Mouse (Mus musculus) kidney, adult 8-10 months (tissue): ENCODE results near the gene Cdk19.
A peak's percentile ranks its signal among the peaks of the same experiment; 100 is the strongest.

ENCODE experiments used
- DNase-seq, 2 experiments: peaks; one replicate each; pipeline ENCODE4 v3.0.0; 2022

Gene Cdk19

DNA sequence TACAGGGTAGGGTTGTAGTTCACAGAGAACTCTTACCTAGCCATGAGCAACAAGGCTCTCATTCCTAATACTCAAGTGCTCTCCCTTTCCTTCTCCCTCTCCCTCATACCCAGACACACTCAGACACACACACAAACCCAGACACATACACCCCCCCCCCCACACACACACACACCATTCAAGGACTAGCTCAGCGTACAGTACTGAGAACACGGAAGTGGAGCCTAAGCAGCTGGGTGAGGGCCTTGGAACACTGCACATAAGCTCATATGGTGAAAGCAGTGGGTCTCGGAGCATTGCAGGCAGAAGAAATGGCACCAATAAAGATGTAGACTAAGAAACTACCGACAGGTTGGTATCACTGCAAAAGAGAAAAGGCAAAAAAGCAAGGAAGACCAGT, 105.2 kb downstream of the Cdk19 start:
- no peak for DNase-seq

DNA sequence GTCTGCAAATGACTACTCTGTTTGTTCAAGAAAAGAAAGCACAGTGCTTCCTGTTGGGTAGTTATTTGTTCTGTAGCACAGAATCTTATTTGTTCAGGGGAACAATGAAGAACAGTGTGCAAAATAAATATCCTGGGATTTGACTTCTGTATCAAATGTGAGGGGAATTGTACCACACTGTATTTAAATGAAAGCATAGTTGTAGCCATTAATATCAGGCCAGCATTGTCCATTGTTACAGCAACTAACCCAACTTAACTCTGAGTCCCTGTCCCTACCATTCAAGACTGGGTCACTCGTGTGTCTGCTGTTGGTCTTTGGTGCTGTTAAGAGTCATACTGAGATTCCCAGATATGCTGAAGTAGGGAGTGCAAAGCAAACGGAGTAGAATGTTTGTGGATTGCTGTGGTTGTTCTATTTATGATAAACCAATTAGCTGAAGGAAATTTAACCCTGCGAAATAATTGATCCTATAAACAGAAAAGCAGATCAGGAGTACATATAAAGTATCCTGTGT, 106.8 kb downstream of the Cdk19 start:
- DNase-seq = no peak

DNA sequence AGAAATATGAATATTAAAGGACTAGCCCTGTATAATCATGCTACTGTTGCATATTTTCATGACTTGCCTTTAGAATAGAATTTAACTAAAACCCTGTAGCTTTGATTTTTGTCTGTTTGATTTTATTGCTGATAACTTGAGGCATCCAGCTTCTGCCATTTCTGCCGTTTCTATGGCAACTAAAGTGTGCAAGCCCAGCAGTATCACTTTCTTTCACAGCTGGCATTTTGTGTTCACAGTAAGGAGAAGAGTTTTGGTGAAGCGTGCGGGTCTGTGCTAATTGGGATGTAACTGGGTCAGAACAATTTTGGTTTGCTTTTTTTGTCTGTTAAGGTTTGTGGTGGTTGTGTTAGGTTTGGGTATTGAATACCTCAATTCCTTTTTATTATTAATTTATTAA, 107.3 kb downstream of the Cdk19 start:
- DNase-seq = no peak

DNA sequence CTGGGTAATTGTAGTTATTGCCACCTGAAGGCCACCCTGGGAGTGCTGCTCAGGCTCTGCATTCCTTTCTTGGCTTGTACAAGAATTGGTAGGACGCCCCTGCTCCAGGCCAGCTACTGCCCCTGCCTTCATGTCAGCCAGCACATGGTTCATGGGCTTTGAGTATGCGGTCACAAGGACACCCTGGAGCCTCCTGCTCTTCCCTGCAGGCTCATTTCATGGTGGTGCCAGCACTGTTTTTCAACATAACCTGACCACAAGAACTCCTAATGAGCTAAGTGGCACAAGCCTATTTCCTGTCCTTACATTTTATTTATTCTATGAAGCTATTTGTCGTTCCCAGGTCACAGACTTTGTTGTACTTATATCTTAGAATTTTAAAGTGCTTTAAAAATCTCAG, 107.9 kb downstream of the Cdk19 start:
- no peak for DNase-seq

DNA sequence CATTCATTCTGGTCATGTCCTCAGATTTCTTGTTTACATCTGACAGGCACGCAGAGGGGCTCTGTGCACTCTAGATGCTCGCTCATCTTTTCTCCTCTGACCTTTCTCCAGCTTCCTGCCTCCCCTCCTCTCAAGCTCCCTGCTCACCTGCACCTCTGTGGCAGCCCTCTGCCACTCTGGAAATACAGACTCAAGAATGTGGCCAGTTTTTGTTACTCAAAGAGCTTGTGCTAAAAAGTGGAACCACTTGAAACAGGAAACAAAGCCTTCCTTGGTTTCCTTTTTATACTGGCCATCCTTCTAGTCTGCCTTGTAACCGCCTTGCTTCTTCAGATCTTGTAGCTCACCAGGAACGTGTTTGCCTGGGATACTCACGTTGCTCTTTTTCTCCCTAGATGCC, 108.6 kb downstream of the Cdk19 start:
- no peak for DNase-seq

DNA sequence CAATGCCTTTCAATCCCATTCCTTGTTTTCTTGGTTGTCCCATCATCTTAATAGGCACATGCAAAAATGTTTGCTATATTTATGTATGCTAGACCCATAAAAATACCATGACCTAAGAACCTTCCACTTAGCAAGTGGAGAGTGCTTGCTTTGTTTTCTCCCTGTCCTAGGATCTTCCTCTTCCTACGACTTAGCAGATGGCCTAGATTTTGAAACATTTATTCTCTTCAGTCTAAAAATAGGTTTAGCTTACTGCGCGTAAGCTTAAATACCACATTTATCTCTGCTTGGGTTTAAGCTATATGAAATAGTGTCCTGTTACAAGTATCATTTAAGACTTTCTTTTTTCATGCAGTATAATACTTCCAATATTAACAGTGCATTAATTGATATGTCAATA, 109.1 kb downstream of the Cdk19 start:
- DNase-seq = no peak

DNA sequence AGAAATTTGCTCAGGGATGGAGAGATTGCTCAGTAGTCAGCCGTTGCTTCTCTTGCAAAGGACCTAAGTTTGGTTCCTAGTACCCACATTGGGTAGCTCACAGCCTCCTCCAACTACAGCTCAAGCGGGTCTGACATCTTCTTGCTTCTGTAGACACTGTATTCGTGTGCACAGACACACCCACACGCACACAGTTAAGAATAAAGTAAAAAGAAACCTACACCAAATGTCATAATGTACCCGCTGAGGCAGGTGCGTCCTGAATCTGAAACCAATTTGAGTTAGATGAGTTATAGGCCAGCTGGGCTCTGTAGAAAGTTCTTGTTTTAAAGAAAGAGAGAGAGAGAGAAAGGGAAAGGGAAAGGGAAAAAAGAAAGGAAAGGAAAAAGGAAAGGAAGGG, 110.2 kb downstream of the Cdk19 start:
- DNase-seq = no peak

DNA sequence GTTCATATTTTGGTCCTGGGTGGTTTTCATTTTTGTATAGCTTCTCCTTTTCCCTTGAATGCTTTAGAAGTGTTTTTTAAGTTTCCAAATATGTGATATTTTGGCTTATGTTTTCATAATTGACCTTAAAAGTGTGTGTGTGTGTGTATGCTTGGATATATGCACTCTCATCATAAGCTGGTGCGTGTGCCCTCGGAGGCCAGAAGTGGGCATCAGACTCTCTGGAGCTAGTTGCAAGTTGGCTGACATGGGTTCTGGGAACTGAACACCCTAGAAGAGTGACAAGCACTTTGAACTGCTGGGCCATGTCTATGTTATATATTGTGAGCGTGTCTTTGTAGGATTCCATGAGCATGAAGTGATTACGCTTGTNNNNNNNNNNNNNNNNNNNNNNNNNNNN, 110.8 kb downstream of the Cdk19 start:
- no peak for DNase-seq

DNA sequence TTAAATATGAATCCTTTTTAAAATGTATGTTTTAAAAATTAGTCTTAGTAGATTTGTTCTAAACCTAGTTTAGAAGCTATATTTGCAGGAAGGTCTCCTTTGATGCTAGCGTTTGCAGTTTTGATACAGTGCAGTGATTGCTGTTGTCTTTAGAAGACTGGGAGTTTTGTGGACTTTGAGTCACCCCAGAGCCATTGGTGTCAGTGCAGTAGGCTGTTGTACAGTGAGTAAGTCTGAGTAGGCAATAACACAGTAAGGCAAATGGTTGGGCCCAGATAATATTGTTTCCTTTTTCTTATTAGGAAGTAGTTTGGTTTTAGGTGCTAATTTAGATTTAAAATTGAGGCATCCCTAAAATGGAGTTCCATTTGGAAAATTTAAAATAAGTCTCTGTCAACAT, 117.8 kb downstream of the Cdk19 start:
- DNase-seq = peak in 1 of 2 experiments; percentile 23

DNA sequence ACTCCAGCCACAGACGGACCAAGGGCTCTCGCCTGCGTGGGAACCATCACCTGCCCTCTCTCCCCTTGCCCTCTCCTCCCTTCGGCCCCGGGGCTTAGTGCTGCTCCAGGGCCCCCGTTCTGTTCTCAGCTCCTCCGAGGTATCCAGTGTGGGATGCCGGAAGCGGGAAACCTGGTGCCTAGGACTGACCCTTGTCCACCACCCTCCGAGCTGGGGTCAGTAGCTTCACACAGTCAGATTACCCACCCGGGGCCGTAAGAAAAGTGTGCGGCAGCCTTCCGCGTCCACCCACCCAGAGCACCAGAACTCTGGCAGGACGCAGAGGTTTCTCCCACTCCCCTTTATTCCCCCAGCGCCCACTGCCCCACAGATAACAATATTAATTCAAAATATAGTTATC, 119.8 kb downstream of the Cdk19 start:
- DNase-seq = no peak

DNA sequence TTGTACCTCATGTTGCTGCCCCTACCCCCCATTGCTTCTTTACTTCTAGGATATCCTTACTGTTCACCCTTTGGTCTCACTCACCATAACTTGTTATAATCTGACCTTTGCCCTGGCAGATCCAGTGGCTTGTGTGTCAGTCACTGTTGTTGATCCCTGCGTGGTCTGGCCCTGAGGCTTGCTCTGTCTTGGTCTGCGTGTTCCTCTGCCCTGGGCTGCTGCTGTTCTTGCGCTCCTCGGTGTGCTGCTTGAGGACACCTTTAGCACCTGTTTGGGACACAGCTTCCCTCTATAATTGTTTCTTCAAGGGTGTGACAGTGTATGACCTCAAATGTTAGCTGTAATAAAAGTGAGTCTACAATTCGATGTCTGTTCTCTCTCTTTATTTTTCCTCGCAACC, 122.0 kb downstream of the Cdk19 start:
- no peak for DNase-seq

DNA sequence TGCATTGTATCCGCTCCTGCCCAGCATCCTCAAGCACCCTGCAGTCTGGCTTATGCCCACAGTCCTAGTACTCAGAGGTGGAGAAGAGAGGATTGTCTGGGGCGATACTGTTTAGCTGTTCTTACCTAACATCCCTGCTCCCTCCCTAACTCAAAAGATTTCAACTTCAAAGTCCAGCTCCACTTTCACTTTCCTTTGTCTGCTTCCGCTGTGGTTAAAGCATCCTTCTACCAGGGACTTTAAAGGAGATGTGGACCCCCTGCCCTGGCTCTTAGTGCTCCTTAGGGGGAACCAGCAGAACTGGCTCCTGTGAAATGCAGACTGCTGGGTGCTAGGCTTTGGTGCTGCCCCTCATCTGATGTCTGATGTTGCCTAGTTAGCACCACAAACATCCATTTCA, 122.9 kb downstream of the Cdk19 start:
- DNase-seq = no peak

DNA sequence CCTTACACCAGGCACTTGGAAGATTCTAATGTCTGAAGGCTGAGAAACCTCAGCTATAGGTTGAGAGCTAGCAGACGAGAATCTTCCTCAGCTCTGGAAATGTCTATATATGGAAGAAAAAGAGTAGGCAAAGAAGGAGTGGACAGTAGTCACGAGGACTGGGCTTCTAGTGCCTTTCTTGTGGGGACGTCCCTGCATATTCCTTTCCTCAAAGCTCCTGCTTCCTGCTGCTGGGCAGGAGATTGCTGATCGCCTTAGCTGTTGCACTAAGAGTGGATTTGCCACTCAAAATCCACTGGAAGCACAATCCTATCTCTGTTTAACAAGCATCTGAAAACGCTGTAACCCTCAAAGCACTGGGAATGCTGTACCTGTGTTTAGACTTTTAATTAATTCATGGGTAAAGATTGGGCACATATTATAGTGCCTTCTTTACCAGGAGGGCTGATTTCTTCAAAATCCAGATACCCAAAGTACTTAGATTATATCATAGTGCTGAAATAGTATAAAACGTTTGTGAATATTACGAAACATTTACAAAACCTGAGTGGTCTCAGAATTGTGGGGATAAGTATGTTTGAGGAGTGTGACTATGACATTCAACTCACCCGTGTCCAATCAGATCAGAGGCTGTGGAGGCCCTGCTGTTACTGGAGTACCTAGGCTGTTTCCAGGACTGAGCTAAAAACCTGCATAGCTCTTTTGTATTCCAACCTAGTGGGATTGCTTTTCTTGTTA, 128.0 kb downstream of the Cdk19 start:
- no peak for DNase-seq

DNA sequence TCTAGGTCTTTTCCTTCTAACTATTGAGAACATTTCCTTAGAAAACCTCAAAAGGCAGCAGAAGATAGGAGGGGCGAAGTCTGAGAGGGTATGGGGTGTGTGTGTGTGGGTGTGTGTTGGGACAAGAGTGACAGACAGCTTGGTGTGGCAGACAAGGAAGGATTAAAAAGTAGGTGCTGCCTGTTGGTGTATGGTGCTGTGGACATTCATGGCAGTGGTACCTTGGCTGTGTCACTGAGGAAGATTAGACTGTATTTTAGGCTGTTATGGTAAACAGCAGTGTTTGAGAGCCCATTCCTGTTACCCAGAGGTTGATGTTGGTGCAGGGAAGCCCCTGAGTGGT, 128.5 kb downstream of the Cdk19 start:
- no peak for DNase-seq

DNA sequence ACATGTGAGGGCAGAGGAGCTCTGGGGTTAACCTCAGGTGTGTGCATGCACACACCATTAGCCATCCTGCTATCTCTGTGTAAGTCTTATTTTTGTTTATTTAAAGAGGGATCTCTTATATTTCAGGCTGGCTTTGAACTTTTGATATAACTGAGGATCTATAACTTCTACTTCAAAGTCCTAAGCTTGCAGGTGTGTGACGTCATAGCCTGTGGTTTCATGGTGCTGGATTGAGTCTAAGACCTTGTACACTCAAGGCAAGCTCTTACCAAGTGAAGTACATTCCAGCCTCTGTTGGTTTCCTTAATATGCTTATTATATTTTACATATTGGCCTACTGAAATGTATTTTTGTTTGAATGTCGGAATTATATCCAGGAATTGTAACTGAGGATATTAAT, 129.8 kb downstream of the Cdk19 start:
- DNase-seq = no peak

DNA sequence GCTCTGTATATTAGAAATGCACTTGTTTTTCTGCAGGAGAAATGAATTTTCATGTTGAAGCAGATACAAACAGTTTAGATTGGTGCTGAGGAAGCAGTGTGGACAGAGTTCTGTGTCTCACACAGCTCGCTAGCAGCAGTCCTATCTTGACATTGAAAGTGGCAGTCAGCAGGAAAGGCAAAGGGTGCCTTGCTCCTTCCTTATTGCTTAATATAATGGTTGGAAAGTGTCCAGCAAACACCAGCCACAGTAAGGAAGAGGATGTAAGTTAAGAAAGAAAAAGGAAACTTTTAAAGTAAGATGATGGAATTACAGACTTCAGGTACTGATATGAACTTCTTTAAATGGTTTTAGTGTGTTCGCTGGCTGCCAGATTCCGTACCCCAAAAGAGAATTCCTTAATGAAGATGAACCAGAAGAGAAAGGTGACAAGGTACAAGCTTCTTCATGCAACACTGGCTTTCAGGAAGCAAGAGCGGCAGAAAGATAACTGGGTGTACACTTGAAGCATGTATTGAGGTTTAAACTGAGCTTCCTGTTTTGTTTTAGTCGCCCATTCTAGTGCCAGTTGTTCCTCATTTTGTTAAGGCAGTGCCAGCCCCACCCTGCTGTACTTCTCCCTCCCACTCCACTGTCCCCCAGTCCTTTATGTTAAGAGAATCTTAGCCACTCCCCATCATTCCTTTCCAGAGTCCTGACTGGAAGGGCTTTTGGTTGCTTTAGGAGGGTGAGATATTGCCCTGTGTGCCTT, 137.3 kb downstream of the Cdk19 start:
- peak in 1 of 2 experiments; percentile 27 for DNase-seq

DNA sequence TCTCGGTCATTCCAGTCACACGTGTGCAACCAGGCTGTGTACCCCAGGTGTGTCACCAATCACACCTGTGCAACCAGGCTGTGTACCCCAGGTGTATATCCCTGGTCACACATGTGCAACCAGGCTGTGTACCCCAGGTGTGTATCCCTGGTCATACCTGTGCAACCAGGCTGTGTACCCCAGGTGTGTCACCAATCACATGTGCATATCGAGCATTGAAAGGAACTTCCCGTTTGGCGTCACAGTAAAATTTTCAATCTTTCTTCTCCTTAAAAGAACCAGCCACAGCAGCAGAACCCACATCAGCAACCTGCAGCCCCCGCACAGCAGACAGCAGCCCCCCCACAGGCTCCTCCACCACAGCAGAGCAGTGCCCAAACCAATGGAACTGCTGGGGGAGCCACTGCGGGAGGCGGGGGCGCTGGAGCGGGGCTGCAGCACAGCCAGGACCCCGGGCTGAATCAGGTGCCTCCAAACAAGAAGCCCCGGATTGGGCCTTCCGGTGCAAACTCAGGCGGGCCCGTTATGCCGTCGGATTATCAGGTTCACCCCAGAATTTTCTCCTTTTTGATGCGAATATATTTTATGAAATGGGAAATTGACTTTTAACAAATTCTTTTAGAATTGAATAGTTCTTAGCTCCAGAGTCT, 138.2 kb downstream of the Cdk19 start:
- DNase-seq = no peak

DNA sequence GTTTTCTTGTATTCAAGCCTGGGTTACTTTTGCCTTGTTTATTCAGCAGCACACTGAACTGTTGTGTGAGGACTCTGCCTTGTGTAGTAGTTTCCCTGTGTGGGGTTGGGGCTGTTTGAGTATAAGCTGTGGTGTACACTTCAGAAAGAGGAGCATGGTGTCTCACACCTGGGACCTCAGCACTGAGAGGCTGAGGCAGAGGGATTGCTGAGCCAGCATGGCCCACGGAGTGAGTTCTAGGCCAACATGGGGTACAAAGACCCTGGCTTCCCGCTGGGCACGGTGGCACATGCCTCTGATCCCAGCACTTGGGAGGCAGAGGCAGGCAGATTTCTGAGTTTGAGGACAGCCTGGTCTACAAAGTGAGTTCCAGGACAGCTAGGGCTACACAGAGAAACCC, 139.3 kb downstream of the Cdk19 start:
- DNase-seq = no peak

DNA sequence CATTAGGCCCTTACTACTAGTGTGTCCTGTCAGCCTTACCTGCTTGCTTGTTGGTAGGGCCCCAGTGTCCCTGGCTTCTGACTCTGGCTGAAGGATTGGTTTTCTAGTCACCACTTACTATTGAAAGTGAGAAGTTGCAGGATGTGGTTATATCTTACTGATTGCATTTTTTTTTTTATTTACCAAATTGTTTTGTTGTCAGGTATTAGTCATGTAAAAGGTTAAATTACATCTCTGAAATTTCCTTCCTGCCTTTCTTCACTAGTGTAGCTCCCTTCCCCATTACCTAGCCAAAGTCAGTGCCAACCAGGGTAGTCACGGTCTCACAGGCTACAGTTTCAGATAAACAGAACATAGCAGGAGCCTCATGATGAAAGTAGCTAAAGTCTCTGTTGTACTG, 139.9 kb downstream of the Cdk19 start:
- no peak for DNase-seq

DNA sequence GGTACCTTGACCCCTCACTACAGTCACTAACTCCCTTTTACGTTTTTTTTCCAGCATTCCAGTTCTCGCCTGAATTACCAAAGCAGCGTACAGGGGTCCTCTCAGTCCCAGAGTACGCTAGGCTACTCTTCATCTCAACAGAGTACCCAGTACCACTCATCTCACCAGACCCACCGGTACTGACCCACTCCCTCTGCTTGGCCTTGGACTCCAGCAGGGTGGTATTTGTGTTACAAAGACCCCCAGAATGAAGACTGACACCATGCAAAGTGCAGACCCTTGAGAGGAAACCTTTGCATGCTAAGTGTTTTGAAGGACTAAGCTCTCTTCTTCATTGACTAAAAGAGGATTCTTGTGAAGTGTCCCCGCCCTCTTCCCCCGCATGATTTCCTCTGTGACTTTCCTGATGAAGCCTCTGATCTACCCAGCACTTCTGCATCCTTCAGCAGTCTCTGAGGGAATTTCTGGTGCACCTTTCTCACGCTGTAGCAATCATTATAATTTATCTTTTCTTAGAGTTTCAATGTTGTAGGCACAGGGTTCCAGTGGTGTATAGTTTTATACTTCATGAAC, 140.3 kb downstream of the Cdk19 start:
- no peak for DNase-seq

DNA sequence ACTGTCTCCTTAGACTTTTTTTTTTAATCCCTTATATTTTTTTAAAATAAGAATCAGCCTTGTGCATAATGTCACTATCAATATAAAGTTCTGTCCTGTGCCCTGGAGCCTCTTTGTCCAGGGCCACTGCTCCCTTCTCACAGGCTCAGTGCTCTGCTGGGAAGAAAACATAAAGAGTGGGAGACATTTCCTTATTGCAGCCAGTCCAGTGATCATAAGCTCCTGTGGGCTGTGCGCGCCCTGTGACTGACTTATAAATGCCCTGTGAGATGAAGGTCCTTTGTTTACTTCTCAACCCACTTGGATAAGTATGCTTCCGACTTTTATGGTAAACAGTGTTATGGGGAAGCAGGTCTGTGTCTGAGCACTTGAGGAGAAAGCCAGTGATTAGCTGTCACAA, 142.2 kb downstream of the Cdk19 start:
- DNase-seq = no peak

DNA sequence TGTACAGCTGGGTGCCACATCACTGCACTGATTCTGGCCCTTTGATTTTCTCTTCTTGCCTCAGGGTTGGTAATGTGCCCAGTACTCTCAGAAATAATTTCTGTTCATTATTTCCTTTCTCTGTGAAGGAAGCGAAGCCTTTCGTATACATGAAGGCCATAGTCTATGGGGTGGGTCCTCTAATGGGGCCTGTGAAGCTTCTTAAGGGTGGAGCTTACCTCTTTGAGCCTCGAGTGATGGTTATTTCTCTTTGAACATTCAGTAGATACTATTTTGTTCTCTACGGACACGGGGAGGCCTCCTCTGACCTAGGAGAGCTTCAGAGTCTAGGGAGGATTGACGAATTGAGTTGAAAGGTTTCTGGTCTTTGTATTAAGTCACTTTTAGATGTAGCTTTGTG, 142.9 kb downstream of the Cdk19 start:
- DNase-seq = no peak

DNA sequence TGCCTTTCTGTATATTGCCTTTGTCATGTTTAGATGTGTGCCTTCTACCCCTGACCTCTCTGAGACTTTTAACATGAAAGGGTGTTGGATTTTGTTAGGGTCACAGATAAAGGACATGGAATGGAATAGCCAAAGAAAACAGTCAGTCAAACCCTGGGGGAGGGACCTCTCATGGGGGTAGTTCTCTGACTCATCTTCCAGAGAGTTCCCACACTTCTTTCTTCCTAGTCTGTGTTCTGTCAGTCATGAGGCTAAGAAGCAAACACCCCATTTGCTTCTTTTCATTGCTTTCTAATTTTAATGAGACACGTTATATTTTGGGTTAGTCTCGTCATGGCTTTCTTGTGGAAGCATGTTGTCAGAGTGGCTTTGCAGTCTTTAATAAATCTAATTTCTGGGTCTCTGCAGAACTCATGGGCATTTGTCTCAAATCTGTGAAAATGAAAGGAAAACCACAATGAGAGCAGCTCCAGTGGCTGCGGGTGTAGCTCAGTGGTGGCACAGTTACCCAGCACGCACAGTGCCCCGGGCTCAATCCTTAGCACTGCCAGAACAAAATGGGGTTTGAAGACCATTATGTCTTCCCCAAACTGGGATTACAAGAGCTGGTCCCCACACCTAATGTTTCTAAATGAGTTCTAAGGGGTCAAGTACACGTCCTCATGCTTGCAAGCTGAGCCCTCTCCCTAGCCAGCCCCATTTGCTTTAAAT, 149.9 kb downstream of the Cdk19 start:
- DNase-seq = no peak
